Mouse (Mus musculus): ENCODE measurements around the gene Samd14.
"Not testable (repeated sequence)": the region's sequence is repeated elsewhere in the genome, so short reads cannot be mapped to it uniquely, and the experiment has no call there.

The Samd14 gene

DNA sequence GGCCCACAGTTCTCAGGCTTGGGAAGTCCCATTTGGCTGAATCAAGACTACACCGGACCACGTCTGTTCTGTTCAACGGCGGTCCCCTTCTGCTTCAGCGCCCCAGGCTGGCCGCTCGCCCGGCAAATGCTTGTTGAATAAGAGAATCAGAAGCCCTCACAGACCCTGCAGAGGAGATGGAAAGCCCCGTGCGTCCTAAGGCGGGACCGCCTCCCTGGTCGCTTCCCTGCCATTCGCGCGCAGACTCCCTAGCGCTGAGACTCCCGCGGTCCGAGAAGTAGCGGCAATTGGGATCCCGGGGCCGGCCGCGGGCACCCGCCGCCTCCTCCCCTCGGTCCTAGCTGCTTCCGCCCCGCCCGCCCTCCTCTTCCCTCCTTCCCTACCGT, at the start of gene Samd14:
Samd14 (plus strand) TSS at position 251 of the 386 bp plus-strand sequence.
- in situ Hi-C loops (cut with MboI, MseI), result no loop called here

DNA sequence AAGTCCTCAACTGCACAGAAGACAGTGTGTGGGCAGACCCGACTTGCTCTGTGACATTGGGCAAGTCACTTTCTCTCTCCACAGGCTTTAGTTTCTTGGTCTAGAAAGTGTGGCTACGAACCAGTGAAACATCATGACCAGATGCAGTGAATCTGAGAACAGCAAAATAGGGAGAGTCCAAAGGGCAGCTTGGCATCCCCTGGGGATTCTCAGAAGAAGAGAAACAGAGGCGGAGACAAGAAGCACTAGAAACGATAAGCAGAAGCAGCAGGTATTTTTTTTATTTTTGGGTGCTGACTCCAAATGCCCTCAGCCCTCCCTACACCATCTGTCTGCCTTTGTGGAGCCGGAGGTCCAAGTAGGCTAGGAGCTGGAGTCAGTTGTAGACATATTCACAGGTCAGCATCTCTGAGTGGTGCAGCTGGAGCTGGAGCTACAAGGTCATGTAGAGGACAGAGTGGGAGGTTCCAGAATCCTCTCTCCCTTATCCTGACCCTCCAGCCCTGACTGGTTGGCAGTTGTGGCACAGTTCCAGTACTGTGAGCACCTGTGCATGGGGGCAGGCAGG, 47.1 kb upstream of the Samd14 start:
- in situ Hi-C loops (cut with MboI, MseI), result no loop called here

DNA sequence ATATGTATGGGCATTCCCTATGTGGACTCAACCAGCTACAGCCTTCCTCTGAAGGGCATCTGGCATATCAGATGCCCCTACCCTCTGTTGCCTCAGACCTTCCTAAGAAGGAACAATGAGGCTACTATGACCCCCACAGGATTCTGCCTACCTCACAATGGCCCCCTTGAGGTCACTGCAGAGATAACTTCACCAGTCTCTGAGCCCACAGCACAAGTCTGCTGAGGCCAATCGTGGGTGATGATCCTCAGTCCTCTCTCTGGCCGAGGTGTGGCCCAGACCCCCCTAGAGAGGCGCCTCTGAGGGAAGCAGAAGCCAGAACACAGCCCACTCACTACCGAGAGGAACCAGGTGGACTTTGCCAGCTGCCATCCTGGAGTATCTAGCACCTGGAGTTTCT, 42.3 kb upstream of the Samd14 start, which contains the start of gene Hils1:
Hils1 (plus strand) TSS at position 175 of the 400 bp plus-strand sequence.
- in situ Hi-C loops (cut with MboI, MseI), result no loop called here

DNA sequence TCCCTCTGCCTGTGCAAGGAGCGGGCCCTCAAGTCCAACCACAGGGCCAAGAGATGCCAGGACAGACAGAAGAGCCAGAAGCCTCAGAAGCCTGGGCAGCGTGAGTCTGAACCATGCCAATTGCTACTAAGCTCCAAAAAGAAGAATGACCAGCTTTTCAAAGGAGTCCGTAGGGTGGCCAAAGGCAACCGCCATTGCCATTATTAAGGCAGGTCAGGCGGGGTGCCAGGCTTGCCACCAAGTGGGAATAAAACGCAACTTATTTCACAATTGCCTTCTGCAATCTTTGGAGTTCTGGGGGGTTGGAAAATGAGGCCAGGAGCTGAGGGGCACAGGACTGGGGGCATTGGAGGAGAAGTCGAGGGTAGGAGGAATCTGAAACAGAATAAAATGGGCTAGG, 41.5 kb upstream of the Samd14 start:
- in situ Hi-C loops (cut with MboI, MseI), result no loop called here

DNA sequence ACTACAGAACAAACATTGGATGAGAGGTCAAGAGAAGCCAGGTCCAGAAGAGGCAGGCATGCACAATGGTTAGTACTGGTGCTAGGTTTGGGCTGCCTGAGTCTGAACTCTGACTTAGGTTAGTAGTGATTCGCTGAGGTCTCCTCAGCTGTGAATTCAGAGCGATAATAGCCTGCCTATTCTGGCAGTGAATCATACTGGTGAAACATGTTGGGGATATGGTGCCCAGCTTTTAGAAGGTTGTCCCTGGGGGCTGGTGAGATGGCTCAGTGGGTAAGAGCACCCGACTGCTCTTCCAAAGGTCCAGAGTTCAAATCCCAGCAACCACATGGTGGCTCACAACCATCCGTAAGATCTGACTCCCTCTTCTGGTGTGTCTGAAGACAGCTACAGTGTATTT, 40.0 kb upstream of the Samd14 start:
- in situ Hi-C loops (cut with MboI, MseI), result not testable (repeated sequence)

DNA sequence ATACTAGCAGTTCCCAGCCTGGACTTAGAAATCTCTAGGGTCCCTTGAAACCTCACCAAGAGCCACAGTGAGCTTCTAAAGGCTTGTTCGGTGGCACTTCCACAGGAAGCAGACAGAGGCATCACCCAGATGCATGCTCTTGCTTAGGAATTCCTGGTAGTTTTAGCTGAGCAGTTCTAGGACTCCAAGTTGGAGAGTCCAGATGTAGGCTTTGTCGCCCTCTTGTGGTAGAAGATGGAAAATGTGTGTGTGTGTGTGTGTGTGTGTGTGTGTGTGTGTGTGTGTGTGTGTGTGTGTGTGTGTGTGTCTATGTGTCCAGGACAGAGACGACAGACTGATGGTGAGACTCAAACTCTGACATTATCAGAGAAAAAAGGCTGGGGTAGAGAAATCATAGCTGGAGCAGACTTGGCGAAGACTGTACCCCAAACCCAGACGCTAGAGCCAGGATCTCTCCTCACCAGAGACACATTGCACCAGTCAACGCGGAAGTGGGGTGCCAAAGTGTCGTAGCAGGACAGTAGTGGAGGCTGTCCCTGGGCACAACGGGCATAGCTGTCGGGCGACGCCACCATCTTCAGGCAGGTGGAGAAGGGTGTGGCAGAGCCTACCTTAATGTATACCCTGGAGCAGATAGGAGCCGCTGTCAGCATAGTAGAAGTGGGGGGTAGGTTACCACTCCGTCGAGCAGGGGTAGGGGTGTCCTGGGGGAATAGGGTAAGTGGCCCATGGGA, 39.3 kb upstream of the Samd14 start:
- in situ Hi-C loops (cut with MboI, MseI), result no loop called here

DNA sequence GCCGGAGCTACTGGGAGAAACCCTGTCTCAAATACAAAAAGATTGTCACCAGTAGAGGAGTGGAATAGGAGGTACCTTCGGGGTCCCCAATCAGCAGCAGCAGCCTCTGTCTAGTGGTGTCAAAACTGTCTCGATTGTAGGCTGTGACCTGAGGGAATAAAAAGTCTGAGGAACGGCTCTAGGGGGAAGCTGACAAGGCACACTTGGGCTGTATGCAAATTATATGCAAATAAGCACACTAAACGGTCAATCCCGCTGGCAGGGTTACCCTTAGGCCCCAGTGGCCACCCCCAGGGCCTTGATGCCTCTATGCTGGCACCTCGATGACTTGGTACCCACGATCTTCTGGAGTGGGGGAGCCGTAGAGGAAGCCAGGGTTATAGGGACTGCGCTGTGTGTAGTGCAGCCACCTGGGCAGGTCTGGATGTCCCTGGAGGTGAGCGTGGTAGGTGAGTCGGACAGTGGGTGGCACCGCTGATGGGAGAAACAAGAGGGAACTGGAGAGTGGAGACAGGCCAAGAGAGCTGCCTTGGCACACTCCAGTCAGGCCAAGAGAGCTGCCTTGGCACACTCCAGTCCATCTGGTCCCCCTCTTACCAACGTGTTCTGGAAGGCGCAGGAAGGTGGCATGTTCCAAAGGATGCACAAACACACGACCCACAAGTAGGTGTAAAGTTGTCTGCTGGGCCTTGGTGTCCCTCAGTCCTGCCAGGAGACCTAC, 37.6 kb upstream of the Samd14 start:
- in situ Hi-C loops (cut with MboI, MseI), result no loop called here

DNA sequence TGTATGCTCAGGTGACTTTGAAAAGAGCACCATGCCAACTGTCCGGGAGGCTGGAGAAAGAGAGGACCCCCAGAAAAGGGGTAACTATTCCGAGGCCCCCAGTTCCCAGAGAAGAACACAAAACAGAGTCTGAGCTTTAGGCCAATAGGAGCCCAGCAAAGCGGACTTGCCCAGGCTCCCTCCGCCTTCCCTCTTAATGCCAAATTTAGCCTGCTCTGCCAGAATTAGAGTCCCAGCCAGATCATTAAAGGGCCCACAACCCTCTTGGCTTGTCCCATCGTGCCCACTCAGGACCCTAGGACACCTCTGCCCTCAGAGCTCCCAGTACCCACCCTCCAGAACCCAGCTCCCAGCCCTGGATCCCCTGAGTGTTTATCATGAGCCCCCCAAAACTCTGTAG, 36.8 kb upstream of the Samd14 start:
- in situ Hi-C loops (cut with MboI, MseI), result no loop called here

DNA sequence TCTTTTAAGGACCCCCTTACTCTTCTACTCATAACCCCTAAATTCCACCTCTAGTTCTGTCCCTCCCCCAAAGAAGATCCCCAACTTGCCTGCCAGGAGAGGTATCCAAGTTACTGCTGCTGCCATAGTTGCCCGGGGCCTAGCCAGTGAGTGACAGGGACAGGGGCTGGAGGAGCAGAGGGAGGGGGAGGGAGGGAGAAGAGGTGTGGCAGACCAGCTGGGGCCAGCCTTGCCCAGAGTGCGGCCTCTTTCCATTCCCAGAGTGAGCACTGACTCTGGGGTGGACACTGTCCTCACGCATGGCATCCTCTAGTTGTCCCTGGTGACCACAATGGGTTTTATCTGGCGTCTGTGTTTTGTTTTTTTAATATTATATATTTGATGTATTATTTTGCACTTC, 36.4 kb upstream of the Samd14 start:
- in situ Hi-C loops (cut with MboI, MseI), result no loop called here

DNA sequence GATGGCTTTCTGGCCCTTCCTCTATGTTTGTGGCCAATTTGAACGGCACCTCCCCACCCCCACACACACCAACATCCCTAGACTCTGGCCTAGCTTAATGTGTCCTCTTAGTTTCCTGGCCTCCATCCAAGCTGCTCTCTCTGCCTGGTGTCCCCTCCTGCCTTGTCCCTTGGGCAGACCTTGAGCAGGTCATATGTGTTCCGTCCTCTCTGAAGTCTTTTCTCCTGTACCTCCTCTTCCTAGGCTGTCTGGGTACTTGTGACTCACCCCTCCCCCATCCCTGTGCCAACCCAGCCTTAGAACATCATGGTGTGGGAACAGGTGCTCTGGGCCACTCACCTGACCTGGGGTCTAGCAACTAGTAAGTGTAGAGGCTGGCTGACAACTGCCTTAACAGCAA, 34.7 kb upstream of the Samd14 start:
- in situ Hi-C loops (cut with MboI, MseI), result no loop called here

DNA sequence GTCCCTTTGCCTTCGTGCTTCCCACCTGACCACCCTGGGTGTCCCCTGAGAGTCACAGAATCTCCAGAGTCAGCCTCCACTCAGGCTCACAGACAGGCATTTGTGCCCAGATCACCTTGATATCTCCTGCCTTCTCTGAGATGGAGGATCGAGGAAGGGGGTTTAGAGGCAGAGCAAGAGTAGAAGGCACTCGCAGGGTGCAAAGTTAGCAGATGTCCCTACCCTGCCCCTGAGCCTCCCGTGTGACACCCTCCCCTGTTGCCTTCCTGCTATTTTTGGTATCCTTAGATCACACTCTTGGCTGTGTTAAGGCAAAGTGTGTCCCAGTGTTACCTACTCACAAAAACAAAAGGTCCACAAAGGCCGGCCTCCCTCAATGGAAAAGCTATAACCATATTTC, 33.5 kb upstream of the Samd14 start, which contains the start of gene Sgca:
Sgca (minus strand) TSS at position 129 of the 400 bp plus-strand sequence.
- in situ Hi-C loops (cut with MboI, MseI), result no loop called here

DNA sequence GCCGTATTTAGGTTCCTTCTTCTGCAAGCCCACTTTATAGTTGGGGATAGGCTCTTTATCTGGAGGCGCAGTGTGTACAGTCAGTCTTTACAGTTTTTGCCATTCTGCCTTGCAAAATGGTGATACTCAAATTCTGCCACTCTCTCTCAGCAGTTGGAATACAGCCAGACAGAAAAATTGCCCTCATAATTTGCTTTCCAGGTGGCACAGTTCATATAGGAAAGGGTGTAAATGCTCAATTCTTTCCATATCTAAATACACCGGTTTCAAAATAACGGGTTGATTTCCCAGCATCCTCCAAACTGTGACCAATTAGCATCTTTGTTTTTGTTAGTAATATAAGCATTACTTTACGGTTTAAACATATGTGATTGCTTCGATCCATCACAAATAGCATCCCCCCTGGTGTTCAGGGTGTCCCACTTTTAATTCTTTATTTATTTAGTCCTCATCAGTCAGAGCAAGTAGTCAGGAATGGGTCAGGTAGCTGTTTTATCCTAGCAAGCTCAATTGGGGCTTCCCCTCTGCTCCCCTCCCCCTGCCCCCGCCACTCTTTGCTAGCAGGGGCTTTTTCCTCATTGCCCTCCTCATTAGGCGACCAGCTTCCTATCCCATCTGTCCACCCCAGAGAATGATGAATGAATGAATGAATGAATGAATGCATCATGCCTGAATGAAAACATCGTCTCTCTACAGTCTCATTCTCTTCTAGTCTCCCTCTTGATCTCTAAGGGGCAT, 31.3 kb upstream of the Samd14 start:
- in situ Hi-C loops (cut with MboI, MseI), result no loop called here

DNA sequence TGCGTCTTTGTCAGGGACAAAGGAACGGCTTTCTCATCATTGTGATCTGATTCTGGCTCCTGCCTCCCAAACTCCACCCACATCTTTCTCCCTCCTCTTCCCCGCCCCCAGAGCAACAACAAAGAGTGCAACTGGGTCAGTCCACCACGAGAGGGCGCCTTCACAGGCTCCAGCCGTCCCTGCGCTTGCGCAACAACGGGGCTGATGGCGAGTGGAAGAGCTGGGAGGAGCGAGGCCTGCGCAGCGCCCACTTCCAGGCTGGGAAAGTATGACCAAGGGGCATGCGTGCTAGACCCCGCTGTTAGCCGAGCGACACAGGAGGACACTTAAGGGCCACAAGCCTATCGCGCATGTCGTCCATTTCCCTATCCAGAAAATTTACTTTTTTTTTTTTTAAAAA, 30.7 kb upstream of the Samd14 start:
- in situ Hi-C loops (cut with MboI, MseI), result no loop called here

DNA sequence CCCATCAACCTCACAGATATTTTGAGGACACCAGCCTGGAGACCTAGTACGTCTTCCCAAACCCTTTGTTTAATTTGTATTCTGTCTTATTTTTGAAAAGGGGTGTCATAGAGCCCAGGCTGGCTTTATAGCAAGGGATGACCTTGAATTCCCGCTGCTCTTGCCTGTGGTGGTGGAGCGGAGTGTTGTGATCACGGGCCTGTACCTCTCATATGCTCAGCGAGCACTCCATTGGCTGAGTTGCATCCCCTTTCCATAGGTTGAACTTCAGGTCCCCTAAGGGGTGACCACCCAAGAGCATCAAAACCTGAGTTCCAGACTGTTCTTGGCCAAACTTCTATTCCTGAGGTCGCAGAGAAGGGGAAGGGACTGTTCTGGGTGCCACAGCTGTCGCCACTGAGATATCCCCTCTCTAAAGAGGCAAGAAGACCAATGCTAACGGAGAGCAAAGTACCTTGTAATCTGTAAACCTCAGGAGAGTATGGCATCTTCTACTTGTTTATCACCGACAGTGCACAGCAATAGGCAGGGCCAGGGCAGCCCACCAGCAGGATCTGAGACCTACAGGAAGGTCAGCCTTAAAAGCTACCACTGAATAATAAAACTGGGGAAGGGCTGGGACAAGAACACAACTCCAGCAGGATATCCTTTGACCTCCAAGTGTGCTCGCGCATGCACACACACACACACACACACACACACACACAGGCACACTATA, 30.1 kb upstream of the Samd14 start:
- in situ Hi-C loops (cut with MboI, MseI), result no loop called here

DNA sequence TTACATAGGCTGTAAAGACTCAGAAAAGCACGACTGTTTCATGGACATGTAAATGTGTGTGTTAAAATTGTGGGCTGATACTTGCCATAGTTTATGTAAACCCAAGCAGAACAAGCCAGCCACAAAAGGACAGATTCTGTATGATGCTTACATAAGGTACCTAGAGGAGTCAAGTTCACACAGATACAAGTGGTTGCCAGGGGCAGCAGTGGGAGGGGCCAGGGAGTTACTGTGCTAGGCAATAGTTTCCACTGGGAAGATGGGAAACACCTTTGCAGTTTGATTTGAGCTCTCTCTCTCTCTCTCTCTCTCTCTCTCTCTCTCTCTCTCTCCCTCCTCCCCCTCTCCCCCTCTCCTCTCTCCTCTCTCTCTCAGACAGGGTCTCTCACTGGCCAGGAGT, 24.5 kb upstream of the Samd14 start:
- in situ Hi-C loops (cut with MboI, MseI), result no loop called here

DNA sequence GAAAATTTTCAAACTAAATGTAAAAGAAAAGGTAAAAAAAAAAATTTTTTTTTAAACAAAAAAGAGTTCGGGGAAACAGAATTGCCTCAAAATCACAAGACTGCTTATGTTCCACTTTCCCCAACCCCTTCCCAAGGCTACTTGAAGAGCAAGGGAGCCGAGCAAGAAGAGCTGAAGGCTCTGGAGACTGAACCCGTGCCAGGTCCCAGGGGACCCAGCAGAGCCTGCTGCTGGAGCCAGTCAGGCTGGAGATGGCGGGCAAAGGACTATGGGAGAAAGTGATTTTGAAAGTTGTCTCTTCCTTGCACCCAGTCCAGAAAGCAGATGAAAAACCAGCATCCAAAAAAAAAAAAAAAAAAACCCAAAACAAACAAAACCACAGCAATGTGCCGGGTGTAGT, 23.9 kb upstream of the Samd14 start:
- in situ Hi-C loops (cut with MboI, MseI), result no loop called here

DNA sequence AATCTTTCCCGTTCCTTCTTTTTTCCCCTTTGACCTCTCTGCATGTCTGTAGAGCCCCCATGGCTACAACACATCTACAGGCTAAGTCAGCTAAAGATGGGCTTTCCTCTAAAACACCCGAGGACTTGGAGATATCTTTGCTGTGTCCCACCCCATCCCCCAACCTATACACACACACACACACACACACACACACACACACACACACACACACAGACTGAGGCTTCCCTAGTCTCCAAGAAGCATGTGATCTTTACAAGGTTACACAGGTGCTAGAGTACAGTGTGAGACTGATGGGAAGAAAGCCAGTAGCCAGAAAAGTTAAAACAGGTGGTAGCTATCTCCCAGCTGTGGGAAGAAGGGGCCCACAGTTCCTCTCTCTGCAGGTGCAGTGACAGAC, 23.2 kb upstream of the Samd14 start:
- in situ Hi-C loops (cut with MboI, MseI), result no loop called here

DNA sequence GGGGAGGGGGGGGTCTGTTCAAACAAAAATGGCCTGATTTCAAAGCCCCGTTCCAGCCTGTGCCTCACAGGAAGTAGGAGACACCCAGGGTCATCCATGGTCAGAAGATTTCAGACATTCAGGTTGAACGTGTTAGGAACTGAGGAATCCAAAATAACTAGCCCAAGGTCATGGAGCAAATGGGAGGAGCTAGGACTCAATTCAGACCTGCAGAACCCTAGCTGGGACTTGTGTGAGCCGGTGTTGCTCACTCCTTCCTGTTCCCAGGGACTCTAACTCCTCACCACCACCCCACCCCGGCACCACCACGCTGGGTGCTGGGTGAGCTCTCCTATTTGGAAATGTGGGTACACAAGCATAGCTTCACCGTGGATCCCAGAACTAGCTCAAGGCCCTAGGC, 22.3 kb upstream of the Samd14 start:
- in situ Hi-C loops (cut with MboI, MseI), result no loop called here

DNA sequence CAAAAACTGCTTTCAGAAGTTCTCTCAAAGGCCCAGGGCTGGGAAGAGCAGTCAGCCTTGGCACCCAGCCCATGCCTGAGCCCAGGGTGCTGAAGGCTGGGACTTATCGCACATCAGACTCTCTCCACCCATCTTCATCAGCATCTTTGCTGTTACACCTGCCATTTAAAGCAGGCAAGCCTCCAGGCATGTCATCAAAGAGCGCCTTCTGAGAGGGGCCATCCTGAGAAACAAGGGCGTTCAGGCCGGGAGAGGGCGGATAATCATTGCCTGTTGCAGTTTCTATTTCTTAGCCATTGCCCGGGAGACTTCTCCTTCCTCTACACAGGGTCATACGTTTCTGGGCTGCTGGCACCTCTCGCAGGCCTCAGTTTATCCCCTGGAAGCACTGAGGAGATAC, 21.8 kb upstream of the Samd14 start:
- in situ Hi-C loops (cut with MboI, MseI), result no loop called here

DNA sequence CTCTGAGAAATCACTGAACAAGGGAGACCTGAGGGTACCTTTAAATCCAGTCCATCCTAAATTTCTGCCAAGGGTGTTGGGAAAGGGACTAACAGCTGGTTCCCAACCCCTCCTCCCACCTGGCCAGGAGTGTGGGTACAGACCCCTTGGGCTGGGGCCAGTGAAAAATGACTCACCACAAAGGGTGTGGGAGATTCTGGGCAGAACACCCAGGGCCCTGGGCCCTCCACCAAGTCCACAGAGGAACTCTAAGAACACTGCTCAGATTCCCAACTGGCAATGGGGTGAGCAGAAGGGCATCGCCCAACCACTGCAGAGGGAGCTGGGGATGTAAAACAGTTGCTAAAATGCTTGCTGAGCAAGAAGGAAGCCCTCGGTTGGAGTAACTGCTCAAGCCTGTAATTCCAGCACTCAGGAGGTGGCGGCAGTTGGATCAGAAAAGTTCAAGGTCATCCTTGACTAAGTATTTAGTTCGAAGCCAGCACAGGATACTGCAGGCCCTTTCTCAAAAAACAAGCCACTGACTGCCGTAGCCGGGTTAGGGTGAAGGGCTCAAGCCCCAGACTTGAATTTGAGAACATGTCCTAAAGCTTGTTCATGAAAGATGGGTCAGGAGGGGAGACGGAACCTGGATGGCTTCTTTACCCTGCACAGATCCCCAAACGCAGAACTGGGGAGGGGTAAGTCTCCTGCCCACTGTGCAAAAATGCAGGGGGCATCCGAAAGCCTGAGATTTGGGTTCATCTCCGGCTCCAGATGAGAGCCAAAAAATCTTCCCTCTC, 20.7 kb upstream of the Samd14 start:
- in situ Hi-C loops (cut with MboI, MseI), result no loop called here

DNA sequence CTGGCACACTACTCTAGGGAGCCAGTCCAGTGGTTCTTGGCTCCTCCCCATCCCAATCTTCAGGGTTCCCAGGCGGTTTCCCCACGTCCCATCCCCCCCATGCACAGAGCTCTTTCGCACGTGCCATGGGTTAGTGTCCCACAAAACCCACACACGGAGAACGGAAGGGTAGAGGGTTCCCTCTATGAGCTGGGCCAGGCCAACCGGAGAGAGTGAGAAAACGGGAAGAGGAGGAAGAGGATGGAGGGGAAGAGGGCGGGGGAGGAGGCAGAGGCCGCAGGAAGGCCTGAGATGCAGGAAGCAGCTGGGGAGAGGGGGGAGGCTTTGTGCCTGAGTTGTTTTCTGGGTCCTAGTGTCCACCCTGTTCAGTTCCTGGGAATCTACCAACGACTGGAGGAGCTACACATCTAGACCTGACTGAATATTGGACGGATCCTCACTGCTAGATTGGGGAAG, 20.1 kb upstream of the Samd14 start:
- in situ Hi-C loops (cut with MboI, MseI), result no loop called here

Data from T-helper 2 cell (primary cell).